Mouse (Mus musculus) limb, embryonic 14.5 days (tissue): ENCODE results near the gene Ptpn22. TPM values are rescaled to one million over a fixed set of nuclear protein-coding genes. Genes with fewer than 3 reads are reported as not detected.

Experiments used
- ATAC-seq: fragments of 200-750 bp; cut with Nextera tagmentation; 2 replicates; pipeline ENCODE4 v1.8.0; 2017; ENCODE audit warnings: low read depth, moderate number of reproducible peaks, moderate TSS enrichment; ENCODE audit not compliant: low FRiP score
- DNase-seq: peaks from one replicate; pipeline ENCODE4 v3.0.0-alpha.2; 2015; ENCODE audit warnings: low spot score
- H3K27ac ChIP-seq: fragments of 300-500 bp; sonication (generic); replicated peaks from 2 replicates; pipeline ENCODE4 v1.5.1; 2014; ENCODE audit warnings: low read depth, mild to moderate bottlenecking, low read length, moderate library complexity, mixed read lengths
- H3K27me3 ChIP-seq: fragments of 300-500 bp; sonication (generic); 2 replicates; pipeline ENCODE4 v1.6.1; 2014; ENCODE audit warnings: low read length, mixed read lengths; ENCODE audit not compliant: control insufficient read depth, insufficient read depth
- H3K36me3 ChIP-seq: fragments of 300-500 bp; sonication (generic); 2 replicates; pipeline ENCODE4 v1.6.1; 2014; ENCODE audit warnings: mild to moderate bottlenecking, low read length, moderate library complexity, mixed read lengths; ENCODE audit not compliant: control insufficient read depth, insufficient read depth
- H3K4me1 ChIP-seq: fragments of 300-500 bp; sonication (generic); 2 replicates; pipeline ENCODE4 v1.6.1; 2014; ENCODE audit warnings: antibody characterized with exemption, low read length, mixed read lengths; ENCODE audit not compliant: control insufficient read depth, insufficient read depth
- H3K4me2 ChIP-seq: fragments of 300-500 bp; sonication (generic); replicated peaks from 2 replicates; pipeline ENCODE4 v1.6.1; 2014; ENCODE audit warnings: low read depth, mild to moderate bottlenecking, low read length, moderate library complexity; ENCODE audit not compliant: severe bottlenecking
- H3K4me3 ChIP-seq: fragments of 300-500 bp; sonication (generic); replicated peaks from 2 replicates; pipeline ENCODE4 v1.5.1; 2014; ENCODE audit warnings: low read length
- H3K9ac ChIP-seq: fragments of 300-500 bp; sonication (generic); 2 replicates; pipeline ENCODE4 v1.6.1; 2014; ENCODE audit warnings: mild to moderate bottlenecking, low read depth, low read length, moderate library complexity; ENCODE audit not compliant: severe bottlenecking
- H3K9me3 ChIP-seq: fragments of 300-500 bp; sonication (generic); 2 replicates; pipeline ENCODE4 v1.6.1; 2016; ENCODE audit warnings: low read length; ENCODE audit not compliant: control insufficient read depth
- POLR2A ChIP-seq: fragments of 200-500 bp; IDR thresholded peaks from 2 replicates; pipeline ENCODE4 v1.8.0; 2012; ENCODE audit warnings: inconsistent platforms, mild to moderate bottlenecking, moderate library complexity, borderline replicate concordance; ENCODE audit not compliant: insufficient read depth, insufficient read length; ENCODE audit errors: extremely low read depth
- WGBS: fragments of 180-500 bp; shearing (Covaris S2); extraction: QIAGEN DNeasy Blood & Tissue Kit; methylation state at CpG from one replicate; pipeline ENCODE4 v1.1.7; 2014; 5-methylcytosine and 5-hydroxymethylcytosine counted together
- polyA plus RNA-seq, 2 experiments: library from polyadenylated mRNA; depleted of rRNA in 1 of 2; stranded (reverse) in 1 of 2; unstranded in 1 of 2; fragments of >200 nt; fragmentation: Nextera tagmentation in 1 of 2; extraction: Ambion mirVana in 1 of 2; gene quantifications; 2 replicates each; pipeline versions ENCODE4 v1.2.1 to v1.2.3; 2012 to 2014

Ptpn22 gene
- polyA plus RNA-seq, 2 experiments, result 0.47 to 1.1 TPM

GRCm38 (mm10) chr3:103907335-103908030 is 47.9 kb downstream of the Ptpn22 start:
- TF ChIP-seq POLR2A, result no peak
- H3K4me2 ChIP-seq, result no peak overlapping the region

GRCm38 (mm10) chr3:103908781-103909180 is 49.2 kb downstream of the Ptpn22 start:
- DNase-seq (no peak), ATAC-seq (no peak)
- no peaks in the 10 kb centered on the region for H3K36me3 ChIP-seq
- no peaks in the 10 kb centered on the region for H3K4me1 ChIP-seq
- TF ChIP-seq POLR2A, result no peak
- 55% methylated on average over 2 of the region's 2 CpGs for WGBS
- no peak overlapping the region for H3K9ac ChIP-seq
- H3K4me3 ChIP-seq, result no peak overlapping the region
- H3K27ac ChIP-seq, result no peak overlapping the region
- H3K27me3 ChIP-seq, result no peaks in the 10 kb centered on the region
- no peaks in the 10 kb centered on the region for H3K9me3 ChIP-seq
- H3K4me2 ChIP-seq, result no peak overlapping the region

More at GRCm38 (mm10) chr3:103907335-103908030, 47.9 kb downstream of the Ptpn22 start:
- Histone ChIP-seq H3K4me3 (no peak overlapping the region), H3K27ac (no peak overlapping the region), H3K36me3 (no peaks in the 10 kb centered on the region), H3K9ac (no peak overlapping the region), H3K9me3 (no peaks in the 10 kb centered on the region), H3K27me3 (no peaks in the 10 kb centered on the region), H3K4me1 (no peaks in the 10 kb centered on the region)
- WGBS, result 66% methylated on average over 5 of the region's 5 CpGs
- ATAC-seq (no peak), DNase-seq (no peak)

GRCm38 (mm10) chr3:103913451-103913961 is 53.9 kb downstream of the Ptpn22 start:
- H3K9ac ChIP-seq, result peak overlapping the region; percentile 55
- TF ChIP-seq POLR2A, result no peak
- H3K36me3 ChIP-seq, result no peaks in the 10 kb centered on the region
- H3K4me2 ChIP-seq, result peak overlapping the region; percentile 75
- peaks cover 11% of the 10 kb centered on the region for H3K4me1 ChIP-seq
- no peaks in the 10 kb centered on the region for H3K27me3 ChIP-seq
- WGBS, result 6% methylated on average over 11 of the region's 11 CpGs
- DNase-seq (peak; percentile 31), ATAC-seq (no peak)
- peak overlapping the region; percentile 84 for H3K27ac ChIP-seq
- no peaks in the 10 kb centered on the region for H3K9me3 ChIP-seq
- peak overlapping the region; percentile 97 for H3K4me3 ChIP-seq

- Histone ChIP-seq H3K36me3 (no peaks in the 10 kb centered on the region), H3K27me3 (no peaks in the 10 kb centered on the region), H3K4me1 (peaks cover 11% of the 10 kb centered on the region), H3K4me3 (peak within 1 kb of the TSS; percentile 97), H3K27ac (peak within 1 kb of the TSS; percentile 94), H3K9ac (peak within 1 kb of the TSS; percentile 93), H3K4me2 (peak within 1 kb of the TSS; percentile 75), H3K9me3 (no peaks in the 10 kb centered on the region)
- WGBS, result under 1% methylated on average over 51 of the region's 55 CpGs
- ATAC-seq, result peak; percentile 100
- peak; percentile 87; the same call in 1 of the 2 replicates for TF ChIP-seq POLR2A
- peak; percentile 99 for DNase-seq
Observed at GRCm38 (mm10) chr3:103914010-103914669, 54.5 kb downstream of the Ptpn22 start, which contains the start of gene Rsbn1. Gene Rsbn1, plus strand, starts transcription at chr3:103914120.

- TF ChIP-seq POLR2A, result no peak
- H3K4me2 ChIP-seq, result peak overlapping the region; percentile 75
- H3K4me1 ChIP-seq, result peaks cover 11% of the 10 kb centered on the region
- no peaks in the 10 kb centered on the region for H3K27me3 ChIP-seq
- ATAC-seq (peak; percentile 19), DNase-seq (peak; percentile 41)
- H3K36me3 ChIP-seq, result no peaks in the 10 kb centered on the region
- WGBS, result 2% methylated on average over 36 of the region's 60 CpGs
- no peaks in the 10 kb centered on the region for H3K9me3 ChIP-seq
- peak overlapping the region; percentile 94 for H3K27ac ChIP-seq
- H3K4me3 ChIP-seq, result peak overlapping the region; percentile 97
- peak overlapping the region; percentile 93 for H3K9ac ChIP-seq
Observed at GRCm38 (mm10) chr3:103914732-103915508, 55.3 kb downstream of the Ptpn22 start.
